Mouse (Mus musculus): ENCODE data around the gene Kcnb1.

Kcnb1 gene

GRCm38 (mm10) chr2:167078486-167078885 is 111.5 kb downstream of the Kcnb1 start:
- DNase-seq (ENCODE audit: low read depth, low spot score) = no peak
- no peaks in the 10 kb centered on the region for H3K36me3 ChIP-seq (ENCODE audit: control insufficient read depth, insufficient read depth, low read length, poor library complexity, severe bottlenecking)
- no peaks in the 10 kb centered on the region for H3K27me3 ChIP-seq (ENCODE audit: control insufficient read depth, insufficient read depth, low read length, poor library complexity, severe bottlenecking)

- no peaks in the 10 kb centered on the region for H3K36me3 ChIP-seq (ENCODE audit: control insufficient read depth, insufficient read depth, low read length, poor library complexity, severe bottlenecking)
- DNase-seq (ENCODE audit: low read depth, low spot score) = no peak
- no peaks in the 10 kb centered on the region for H3K27me3 ChIP-seq (ENCODE audit: control insufficient read depth, insufficient read depth, low read length, poor library complexity, severe bottlenecking)
These were observed 112.6 kb downstream of the Kcnb1 start for GRCm38 (mm10) chr2:167077199-167077962.

- no peaks in the 10 kb centered on the region for H3K27me3 ChIP-seq (ENCODE audit: control insufficient read depth, insufficient read depth, low read length, poor library complexity, severe bottlenecking)
- H3K36me3 ChIP-seq (ENCODE audit: control insufficient read depth, insufficient read depth, low read length, poor library complexity, severe bottlenecking) = no peaks in the 10 kb centered on the region
- DNase-seq (ENCODE audit: low read depth, low spot score) = no peak
These were observed 113.2 kb downstream of the Kcnb1 start for GRCm38 (mm10) chr2:167076759-167077158.

- Histone ChIP-seq H3K36me3 (ENCODE audit: control insufficient read depth, insufficient read depth, low read length, poor library complexity, severe bottlenecking) (no peaks in the 10 kb centered on the region), H3K27me3 (ENCODE audit: control insufficient read depth, insufficient read depth, low read length, poor library complexity, severe bottlenecking) (no peaks in the 10 kb centered on the region)
- DNase-seq (ENCODE audit: low read depth, low spot score) = no peak
These were observed 113.6 kb downstream of the Kcnb1 start for GRCm38 (mm10) chr2:167076352-167076751.

- no peaks in the 10 kb centered on the region for H3K36me3 ChIP-seq (ENCODE audit: control insufficient read depth, insufficient read depth, low read length, poor library complexity, severe bottlenecking)
- DNase-seq (ENCODE audit: low read depth, low spot score) = no peak
- no peaks in the 10 kb centered on the region for H3K27me3 ChIP-seq (ENCODE audit: control insufficient read depth, insufficient read depth, low read length, poor library complexity, severe bottlenecking)
These were observed 115.4 kb downstream of the Kcnb1 start for GRCm38 (mm10) chr2:167074587-167074986.

GRCm38 (mm10) chr2:167071641-167072601 is 118.0 kb downstream of the Kcnb1 start:
- peak; percentile 97 for DNase-seq (ENCODE audit: low read depth, low spot score)
- H3K36me3 ChIP-seq (ENCODE audit: control insufficient read depth, insufficient read depth, low read length, poor library complexity, severe bottlenecking) = no peaks in the 10 kb centered on the region

GRCm38 (mm10) chr2:167071266-167071640 is 118.7 kb downstream of the Kcnb1 start:
- Histone ChIP-seq H3K27me3 (ENCODE audit: control insufficient read depth, insufficient read depth, low read length, poor library complexity, severe bottlenecking) (no peaks in the 10 kb centered on the region), H3K36me3 (ENCODE audit: control insufficient read depth, insufficient read depth, low read length, poor library complexity, severe bottlenecking) (no peaks in the 10 kb centered on the region)
- DNase-seq (ENCODE audit: low read depth, low spot score) = no peak

More at GRCm38 (mm10) chr2:167071641-167072601, 118.0 kb downstream of the Kcnb1 start:
- H3K27me3 ChIP-seq (ENCODE audit: control insufficient read depth, insufficient read depth, low read length, poor library complexity, severe bottlenecking) = no peaks in the 10 kb centered on the region

GRCm38 (mm10) chr2:167070341-167070740 is 119.6 kb downstream of the Kcnb1 start:
- Histone ChIP-seq H3K27me3 (ENCODE audit: control insufficient read depth, insufficient read depth, low read length, poor library complexity, severe bottlenecking) (no peaks in the 10 kb centered on the region), H3K36me3 (ENCODE audit: control insufficient read depth, insufficient read depth, low read length, poor library complexity, severe bottlenecking) (peaks cover 4% of the 10 kb centered on the region)
- DNase-seq (ENCODE audit: low read depth, low spot score) = no peak

- Histone ChIP-seq H3K27me3 (ENCODE audit: control insufficient read depth, insufficient read depth, low read length, poor library complexity, severe bottlenecking) (no peaks in the 10 kb centered on the region), H3K36me3 (ENCODE audit: control insufficient read depth, insufficient read depth, low read length, poor library complexity, severe bottlenecking) (peaks cover 8% of the 10 kb centered on the region)
- DNase-seq (ENCODE audit: low read depth, low spot score) = peak; percentile 74
These were observed 122.4 kb downstream of the Kcnb1 start for GRCm38 (mm10) chr2:167067575-167067974.

- H3K27me3 ChIP-seq (ENCODE audit: control insufficient read depth, insufficient read depth, low read length, poor library complexity, severe bottlenecking) = no peaks in the 10 kb centered on the region
- H3K36me3 ChIP-seq (ENCODE audit: control insufficient read depth, insufficient read depth, low read length, poor library complexity, severe bottlenecking) = peaks cover 8% of the 10 kb centered on the region
- DNase-seq (ENCODE audit: low read depth, low spot score) = no peak
These were observed 123.1 kb downstream of the Kcnb1 start for GRCm38 (mm10) chr2:167066528-167067516.

- DNase-seq (ENCODE audit: low read depth, low spot score) = no peak
- H3K36me3 ChIP-seq (ENCODE audit: control insufficient read depth, insufficient read depth, low read length, poor library complexity, severe bottlenecking) = peaks cover 8% of the 10 kb centered on the region
- H3K27me3 ChIP-seq (ENCODE audit: control insufficient read depth, insufficient read depth, low read length, poor library complexity, severe bottlenecking) = no peaks in the 10 kb centered on the region
These were observed 123.9 kb downstream of the Kcnb1 start for GRCm38 (mm10) chr2:167066031-167066430.

- H3K36me3 ChIP-seq (ENCODE audit: control insufficient read depth, insufficient read depth, low read length, poor library complexity, severe bottlenecking) = peaks cover 8% of the 10 kb centered on the region
- no peaks in the 10 kb centered on the region for H3K27me3 ChIP-seq (ENCODE audit: control insufficient read depth, insufficient read depth, low read length, poor library complexity, severe bottlenecking)
- no peak for DNase-seq (ENCODE audit: low read depth, low spot score)
These were observed 125.2 kb downstream of the Kcnb1 start for GRCm38 (mm10) chr2:167064601-167065295.

- DNase-seq (ENCODE audit: low read depth, low spot score) = no peak
These were observed 126.0 kb downstream of the Kcnb1 start for GRCm38 (mm10) chr2:167063906-167064496.

More at GRCm38 (mm10) chr2:167063906-167064496, 126.0 kb downstream of the Kcnb1 start:
- H3K27me3 ChIP-seq (ENCODE audit: control insufficient read depth, insufficient read depth, low read length, poor library complexity, severe bottlenecking) = no peaks in the 10 kb centered on the region
- H3K36me3 ChIP-seq (ENCODE audit: control insufficient read depth, insufficient read depth, low read length, poor library complexity, severe bottlenecking) = peaks cover 10% of the 10 kb centered on the region
